Mouse (Mus musculus): ENCODE measurements at regions not wholly inside any gene's neighbourhood (a gene's known extent, or its start where the extent isn't known, plus 50 kb on each side); places are given as distances from the start of the nearest gene placed in this dataset.
"Not testable (repeated sequence)": the region's sequence is repeated elsewhere in the genome, so short reads cannot be mapped to it uniquely, and the experiment has no call there.

DNA sequence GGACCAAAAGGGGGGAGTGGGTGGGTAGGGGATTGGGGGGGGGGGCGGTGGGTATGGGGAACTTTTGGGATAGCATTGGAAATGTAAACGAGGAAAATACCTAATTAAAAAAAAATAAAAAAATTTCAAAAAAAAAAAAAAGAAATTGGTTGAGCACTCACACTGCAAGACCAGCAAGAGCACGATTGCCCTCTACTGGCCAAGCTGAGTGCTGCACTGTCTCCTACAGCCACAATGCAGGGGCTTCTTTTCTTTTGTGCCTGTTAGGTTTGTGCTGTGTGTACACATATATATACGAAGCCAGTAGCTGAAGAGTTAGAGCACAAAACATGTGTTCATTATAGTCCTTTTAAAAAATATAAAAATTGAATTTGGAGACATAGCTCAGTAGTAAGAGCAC lies 55.6 kb downstream of the Mup20 start:
- Histone ChIP-seq H3K4me1 (ENCODE audit: control insufficient read depth, insufficient read depth, low read length) (no peaks in the 10 kb centered on the region), H3K4me3 (ENCODE audit: insufficient read depth, low read depth, low read length) (no peak overlapping the region), H3K36me3 (ENCODE audit: control insufficient read depth, insufficient read depth, low read length) (no peaks in the 10 kb centered on the region), H3K27ac (ENCODE audit: insufficient read depth, low read depth, low read length) (no peak overlapping the region), H3K27me3 (replicated peaks; ENCODE audit: control insufficient read depth, insufficient read depth, low read length) (no peaks in the 10 kb centered on the region)
- TF ChIP-seq POLR2A (IDR thresholded peaks at IDR 0.05; ENCODE audit: low read depth, low read length): no peak
- TF ChIP-seq CTCF (conservative IDR thresholded peaks at IDR 0.05; ENCODE audit: insufficient read depth, insufficient read length, low read depth, low read length): peak; percentile 66
- peak; percentile 19 for DNase-seq
- WGBS: 16% methylated on average over 4 of the region's 4 CpGs

DNA sequence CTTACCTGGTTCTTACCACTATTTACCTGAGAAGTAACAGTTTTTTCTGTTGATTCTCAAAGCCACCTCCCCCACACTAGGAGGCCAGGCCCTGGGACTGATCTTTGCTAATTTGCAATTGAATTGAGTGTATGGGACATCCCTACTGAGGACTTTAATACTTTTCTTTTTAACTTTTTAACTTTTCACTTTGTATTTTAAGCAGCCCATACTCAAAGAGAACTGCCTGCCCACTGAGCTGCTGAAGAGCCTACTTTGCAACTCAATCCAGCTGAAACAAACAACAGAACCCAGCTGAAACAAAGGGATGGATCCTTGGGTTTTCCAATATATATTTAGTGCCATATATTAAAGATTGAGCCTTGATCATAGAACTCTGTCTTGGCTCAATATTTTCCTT lies 64.0 kb downstream of the Mup20 start:
- not testable (repeated sequence) for H3K4me1 ChIP-seq (ENCODE audit: control insufficient read depth, insufficient read depth, low read length); DNase-seq; H3K27ac ChIP-seq (ENCODE audit: insufficient read depth, low read depth, low read length); H3K27me3 ChIP-seq (replicated peaks; ENCODE audit: control insufficient read depth, insufficient read depth, low read length); H3K36me3 ChIP-seq (ENCODE audit: control insufficient read depth, insufficient read depth, low read length); H3K4me3 ChIP-seq (ENCODE audit: insufficient read depth, low read depth, low read length)

DNA sequence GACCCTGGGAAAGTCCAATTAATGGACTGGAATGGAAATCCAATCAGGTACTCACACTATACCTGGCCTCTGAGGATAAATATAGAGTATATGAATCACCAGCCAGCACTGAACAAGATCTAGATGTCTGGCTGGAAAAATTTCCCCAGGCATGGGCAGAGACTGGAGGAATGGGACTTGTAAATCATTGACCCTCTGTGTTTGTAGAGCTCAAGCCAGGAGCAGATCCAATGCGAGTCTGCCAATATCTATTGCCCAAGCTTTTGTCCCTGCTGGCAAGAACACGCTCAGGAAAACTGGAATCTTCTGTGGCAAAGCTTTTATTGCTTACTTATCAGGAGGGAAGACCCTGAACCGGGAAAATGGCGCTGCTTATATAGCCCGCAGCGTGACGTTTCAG lies 77.8 kb downstream of the Mup20 start:
- H3K27ac ChIP-seq (ENCODE audit: insufficient read depth, low read depth, low read length): no peak overlapping the region
- H3K4me3 ChIP-seq (ENCODE audit: insufficient read depth, low read depth, low read length): no peak overlapping the region
- H3K4me1 ChIP-seq (ENCODE audit: control insufficient read depth, insufficient read depth, low read length): no peaks in the 10 kb centered on the region
- no peaks in the 10 kb centered on the region for H3K36me3 ChIP-seq (ENCODE audit: control insufficient read depth, insufficient read depth, low read length)
- peak; percentile 40 for DNase-seq
- H3K27me3 ChIP-seq (replicated peaks; ENCODE audit: control insufficient read depth, insufficient read depth, low read length): no peaks in the 10 kb centered on the region
- 86% methylated on average over 7 of the region's 7 CpGs for WGBS
- TF ChIP-seq CTCF (conservative IDR thresholded peaks at IDR 0.05; ENCODE audit: insufficient read depth, insufficient read length, low read depth, low read length): no peak
- no peak for TF ChIP-seq POLR2A (IDR thresholded peaks at IDR 0.05; ENCODE audit: low read depth, low read length)

DNA sequence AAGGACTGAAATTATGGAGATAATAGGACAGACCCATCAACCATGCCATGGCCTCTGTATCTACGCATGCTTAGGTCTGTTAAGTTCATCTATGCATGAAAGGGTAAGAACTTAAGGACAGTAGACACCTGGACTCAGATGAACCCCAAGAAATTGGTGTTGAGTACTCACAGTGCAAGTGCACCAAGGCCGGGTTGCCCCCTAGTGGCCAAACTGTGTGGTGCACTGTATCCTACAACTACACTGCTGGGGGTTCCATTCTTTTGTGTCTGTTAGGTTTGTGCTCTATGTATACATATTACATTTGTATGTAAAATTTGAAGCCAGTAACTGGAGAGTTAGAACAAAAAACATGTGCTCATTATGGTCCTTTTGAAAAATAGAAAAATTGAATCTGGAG lies 80.7 kb downstream of the Mup20 start:
- peak; percentile 24 for DNase-seq
- Histone ChIP-seq H3K36me3 (ENCODE audit: control insufficient read depth, insufficient read depth, low read length) (no peaks in the 10 kb centered on the region), H3K27me3 (replicated peaks; ENCODE audit: control insufficient read depth, insufficient read depth, low read length) (no peaks in the 10 kb centered on the region), H3K4me3 (ENCODE audit: insufficient read depth, low read depth, low read length) (no peak overlapping the region), H3K27ac (ENCODE audit: insufficient read depth, low read depth, low read length) (no peak overlapping the region), H3K4me1 (ENCODE audit: control insufficient read depth, insufficient read depth, low read length) (no peaks in the 10 kb centered on the region)
- WGBS: 45% methylated on average over 2 of the region's 2 CpGs
- peak; percentile 66 for TF ChIP-seq CTCF (conservative IDR thresholded peaks at IDR 0.05; ENCODE audit: insufficient read depth, insufficient read length, low read depth, low read length)
- no peak for TF ChIP-seq POLR2A (IDR thresholded peaks at IDR 0.05; ENCODE audit: low read depth, low read length)

DNA sequence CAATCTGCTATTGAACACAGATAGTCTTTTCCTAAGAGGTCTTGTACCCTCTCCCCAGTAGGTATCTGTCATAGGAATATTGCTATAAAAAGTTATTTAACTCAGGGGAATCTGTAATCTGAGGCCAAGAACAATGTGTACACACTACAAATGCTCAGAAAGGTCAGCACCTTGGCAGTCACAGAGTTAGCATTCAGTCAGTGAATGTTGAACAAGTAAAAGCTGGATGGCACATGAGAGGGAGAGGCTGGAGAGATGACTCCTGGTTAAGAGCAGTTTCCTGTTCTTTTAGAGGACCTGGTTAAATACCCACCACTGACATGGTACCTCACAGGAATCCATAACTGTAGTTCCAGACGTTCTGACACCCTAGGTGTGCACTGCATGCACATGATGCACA lies 84.3 kb downstream of the Mup20 start:
- no peak for TF ChIP-seq POLR2A (IDR thresholded peaks at IDR 0.05; ENCODE audit: low read depth, low read length)
- no peak for TF ChIP-seq CTCF (conservative IDR thresholded peaks at IDR 0.05; ENCODE audit: insufficient read depth, insufficient read length, low read depth, low read length)
- no peak for DNase-seq
- Histone ChIP-seq H3K27me3 (replicated peaks; ENCODE audit: control insufficient read depth, insufficient read depth, low read length) (no peaks in the 10 kb centered on the region), H3K4me1 (ENCODE audit: control insufficient read depth, insufficient read depth, low read length) (no peaks in the 10 kb centered on the region), H3K27ac (ENCODE audit: insufficient read depth, low read depth, low read length) (no peak overlapping the region), H3K4me3 (ENCODE audit: insufficient read depth, low read depth, low read length) (no peak overlapping the region), H3K36me3 (ENCODE audit: control insufficient read depth, insufficient read depth, low read length) (no peaks in the 10 kb centered on the region)
- 50% methylated on average over 1 of the region's 1 CpGs for WGBS

DNA sequence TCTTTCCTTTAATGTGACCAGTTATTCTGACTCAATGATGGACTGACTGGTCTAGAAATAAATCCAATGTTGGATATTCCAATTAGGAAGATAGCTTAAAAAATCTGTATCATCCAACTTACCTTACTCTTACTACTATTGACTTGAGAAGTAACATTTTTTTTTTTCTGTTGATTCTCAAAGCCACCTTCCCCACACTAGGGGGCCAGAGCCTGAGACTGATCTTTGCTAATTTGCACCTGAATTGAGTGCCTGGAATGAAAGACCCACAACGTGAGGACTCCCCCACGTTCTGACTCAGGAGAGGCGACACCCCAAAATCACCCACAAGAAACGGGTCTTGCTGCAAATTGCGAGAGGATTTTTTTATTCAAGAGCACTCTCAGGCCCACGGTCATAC lies 86.3 kb downstream of the Mup20 start:
- WGBS: 86% methylated on average over 6 of the region's 6 CpGs
- not testable (repeated sequence) for H3K27me3 ChIP-seq (replicated peaks; ENCODE audit: control insufficient read depth, insufficient read depth, low read length); H3K36me3 ChIP-seq (ENCODE audit: control insufficient read depth, insufficient read depth, low read length); H3K27ac ChIP-seq (ENCODE audit: insufficient read depth, low read depth, low read length); DNase-seq; H3K4me3 ChIP-seq (ENCODE audit: insufficient read depth, low read depth, low read length); H3K4me1 ChIP-seq (ENCODE audit: control insufficient read depth, insufficient read depth, low read length)

DNA sequence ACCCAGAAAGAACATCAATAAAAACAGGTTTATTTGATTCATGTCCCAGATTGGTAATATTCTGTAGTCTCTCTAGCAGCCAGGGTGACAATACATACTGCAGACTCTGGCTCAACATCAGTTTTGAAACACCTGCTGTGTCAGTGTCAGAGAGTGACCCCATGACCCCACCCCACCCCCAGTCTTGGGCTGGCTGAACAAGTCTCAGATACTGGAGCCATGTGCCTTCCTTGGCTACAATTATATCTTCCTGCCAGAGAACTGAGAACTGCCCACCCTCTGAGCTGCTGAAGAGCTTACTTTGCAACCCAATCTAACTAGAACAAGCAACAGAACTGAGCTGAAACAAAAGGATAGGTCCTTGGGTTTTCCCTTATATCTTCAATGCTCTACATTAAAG lies 91.6 kb downstream of the Mup20 start:
- Histone ChIP-seq H3K27ac (ENCODE audit: insufficient read depth, low read depth, low read length) (no peak overlapping the region), H3K4me3 (ENCODE audit: insufficient read depth, low read depth, low read length) (no peak overlapping the region), H3K4me1 (ENCODE audit: control insufficient read depth, insufficient read depth, low read length) (no peaks in the 10 kb centered on the region), H3K27me3 (replicated peaks; ENCODE audit: control insufficient read depth, insufficient read depth, low read length) (no peaks in the 10 kb centered on the region), H3K36me3 (ENCODE audit: control insufficient read depth, insufficient read depth, low read length) (no peaks in the 10 kb centered on the region)
- DNase-seq: no peak
- TF ChIP-seq POLR2A (IDR thresholded peaks at IDR 0.05; ENCODE audit: low read depth, low read length) (no peak), CTCF (conservative IDR thresholded peaks at IDR 0.05; ENCODE audit: insufficient read depth, insufficient read length, low read depth, low read length) (no peak)
